Mouse (Mus musculus) right cerebral cortex, adult 2 months (tissue): Measurements from ENCODE around the gene Gucy2d.

ENCODE experiments used
- DNase-seq, 2 experiments: peaks; one replicate each; pipeline ENCODE4 v3.0.0; 2021 to 2022; ENCODE audit warnings: low spot score in 2 of 2

The Gucy2d gene

DNA sequence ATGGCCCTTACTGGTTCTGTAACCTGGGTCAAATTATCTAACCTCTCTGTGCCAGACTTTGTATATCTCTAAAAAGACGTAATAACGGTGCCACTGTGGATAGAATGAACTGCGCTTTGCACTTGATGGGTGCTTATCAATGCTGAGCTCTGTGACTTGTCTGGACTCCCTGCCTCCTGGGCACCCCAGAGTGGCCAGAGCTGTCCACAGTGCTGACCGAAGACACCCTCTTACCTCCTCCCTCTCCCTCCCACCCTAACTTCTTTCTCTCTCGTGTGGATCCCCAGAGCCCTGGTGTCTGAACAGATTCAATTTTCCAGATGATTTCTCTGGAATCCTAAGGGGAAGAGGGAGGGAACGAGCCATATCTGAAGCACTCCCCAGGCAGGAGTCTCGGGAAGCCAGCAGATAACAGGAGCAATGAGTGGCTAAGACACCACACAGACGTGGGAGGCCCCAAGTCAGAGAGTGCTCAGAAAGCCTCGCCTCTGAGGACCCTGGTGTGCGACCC, at the start of gene Gucy2d:
Gene Gucy2d, plus strand, starts transcription at position 461 of the 511 bp plus-strand sequence.
- DNase-seq = no peak

GRCm38 (mm10) chr7:98390486-98390885, 49.7 kb upstream of the Gucy2d start:
- no peak for DNase-seq

- no peak for DNase-seq
Measured at GRCm38 (mm10) chr7:98391351-98391936, 48.8 kb upstream of the Gucy2d start.

DNA sequence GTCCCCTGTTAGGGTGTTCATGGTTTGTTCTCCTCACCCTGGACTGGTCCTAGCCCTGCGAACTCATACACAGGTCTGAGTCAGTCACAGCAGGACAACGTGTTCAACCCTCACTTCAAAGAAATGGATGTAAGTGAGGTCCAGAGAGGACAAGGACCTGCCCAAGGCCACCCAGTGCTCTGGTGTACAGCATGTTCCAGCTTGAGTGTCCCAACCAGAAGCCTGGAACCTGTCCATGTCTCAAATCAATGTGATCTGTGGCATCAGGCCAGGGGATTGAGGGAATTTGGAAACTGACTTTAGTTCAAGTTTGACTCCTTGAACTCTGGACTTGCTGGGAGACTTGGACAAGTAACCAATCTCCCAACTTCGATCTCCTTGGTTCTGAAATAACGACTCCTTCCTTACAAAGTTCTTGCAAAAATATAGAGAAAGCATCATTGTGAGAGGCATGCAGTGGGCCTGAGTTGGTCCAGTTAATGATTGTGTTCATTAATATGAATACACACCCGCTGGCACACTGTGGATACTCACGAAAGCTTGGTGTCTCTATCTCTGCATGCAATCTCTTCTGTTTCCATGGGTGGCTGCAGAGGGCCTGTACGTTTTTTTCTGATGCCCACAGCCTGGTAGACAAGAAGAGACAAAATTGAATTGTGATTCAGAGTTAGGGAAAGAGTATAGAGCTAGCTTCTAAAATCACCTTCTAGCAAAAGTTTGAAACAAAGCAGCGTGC, 47.6 kb upstream of the Gucy2d start:
- no peak for DNase-seq

- no peak for DNase-seq
Measured at GRCm38 (mm10) chr7:98402582-98403574, 37.3 kb upstream of the Gucy2d start.

DNA sequence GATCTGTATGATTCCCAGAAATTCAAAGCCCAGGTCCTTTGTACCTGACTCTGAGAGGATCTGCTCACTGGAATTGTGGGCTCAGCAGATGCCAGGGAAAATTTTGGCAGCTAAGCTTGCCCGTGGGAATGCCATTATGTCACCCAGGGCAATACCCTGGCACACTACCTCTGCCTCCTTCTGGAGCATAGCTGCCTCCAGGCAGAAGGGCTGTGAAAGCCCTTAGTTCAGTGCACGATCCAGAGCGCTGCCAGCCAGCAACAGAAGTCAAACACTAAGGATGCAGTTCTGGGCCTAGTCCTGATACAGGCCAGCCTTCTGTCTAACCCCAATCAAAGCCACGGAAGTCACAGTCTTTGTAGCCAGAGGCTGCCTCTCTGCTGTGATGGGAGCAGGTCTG, 36.2 kb upstream of the Gucy2d start:
- no peak for DNase-seq

DNA sequence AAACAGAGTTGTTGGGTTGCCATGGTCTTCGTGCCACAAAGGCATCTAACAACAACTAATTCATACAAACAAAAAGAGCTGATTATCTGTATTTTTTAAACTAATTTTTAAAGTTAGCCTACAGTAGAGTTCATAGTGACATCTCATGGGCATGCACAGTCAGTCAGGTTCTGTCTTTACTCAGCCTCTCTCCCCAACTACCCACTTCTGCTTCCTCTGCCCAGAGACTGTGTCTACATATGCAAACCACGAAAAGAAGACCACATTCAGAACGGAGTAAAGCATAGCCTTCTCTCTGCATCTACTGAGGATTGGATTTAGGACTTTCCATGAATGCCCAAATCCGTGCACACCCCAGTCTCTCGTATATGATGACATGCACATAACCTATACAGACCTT, 32.6 kb upstream of the Gucy2d start:
- no peak for DNase-seq

- no peak for DNase-seq
Measured at GRCm38 (mm10) chr7:98413115-98413514, 27.1 kb upstream of the Gucy2d start.

DNA sequence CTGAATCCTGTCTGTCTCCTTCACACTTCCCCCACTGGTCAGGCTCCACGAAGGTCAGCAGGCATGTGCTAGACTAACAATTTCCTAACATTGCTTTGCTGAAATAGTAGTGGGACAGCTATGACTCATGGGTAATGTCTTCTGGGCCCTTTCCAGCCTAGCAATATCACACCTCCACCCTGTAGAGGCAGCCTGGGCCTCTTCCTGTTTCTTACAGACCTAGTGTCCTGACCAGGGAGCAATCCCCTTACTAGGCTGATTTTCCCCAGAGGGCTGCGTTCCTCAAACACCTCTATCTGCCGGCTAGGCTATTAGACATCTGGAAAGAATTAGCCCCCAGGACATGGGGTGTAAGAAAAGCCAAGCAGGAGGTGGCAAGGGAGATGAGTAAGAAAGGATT, 24.7 kb upstream of the Gucy2d start:
- no peak for DNase-seq

- DNase-seq = no peak
Measured at GRCm38 (mm10) chr7:98416020-98416419, 24.2 kb upstream of the Gucy2d start.

DNA sequence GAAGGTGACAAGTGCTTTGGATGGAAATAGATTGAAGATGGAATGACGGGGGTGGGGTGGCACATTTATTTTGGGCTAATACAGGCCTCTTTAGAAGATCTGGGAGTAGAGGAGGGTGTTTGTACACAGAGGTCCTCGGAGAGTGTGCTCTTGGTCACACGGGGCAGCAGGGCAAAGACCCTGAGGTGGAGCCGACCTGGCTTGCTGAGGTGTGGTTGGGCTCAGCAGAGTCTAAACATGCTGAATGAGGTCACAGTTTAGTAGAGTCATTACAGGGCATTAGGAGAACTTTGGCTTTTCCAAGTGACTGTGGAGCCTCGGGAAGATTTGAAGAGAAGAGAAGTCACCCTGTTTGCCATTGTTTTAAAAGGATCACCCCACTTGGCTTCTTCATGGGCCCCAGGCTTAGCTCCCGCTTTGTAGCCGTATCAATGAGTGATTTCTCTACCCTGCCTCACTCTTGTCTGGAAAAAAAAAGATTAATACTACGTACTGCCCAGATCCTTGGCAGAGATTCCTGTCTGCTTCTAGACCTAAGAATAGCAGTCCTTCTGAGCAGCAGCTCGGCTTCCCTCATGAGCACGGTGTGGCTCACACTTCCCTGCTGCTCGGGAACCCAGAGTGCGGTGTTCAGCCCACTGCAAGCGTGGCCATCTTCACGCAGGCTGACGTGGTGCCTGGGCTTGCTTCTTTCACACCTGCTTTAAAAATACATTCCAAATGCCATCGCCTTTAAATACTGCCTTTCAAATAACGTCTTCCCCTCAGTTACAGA, 22.0 kb upstream of the Gucy2d start:
- peak; percentile 63 to 73 for DNase-seq

DNA sequence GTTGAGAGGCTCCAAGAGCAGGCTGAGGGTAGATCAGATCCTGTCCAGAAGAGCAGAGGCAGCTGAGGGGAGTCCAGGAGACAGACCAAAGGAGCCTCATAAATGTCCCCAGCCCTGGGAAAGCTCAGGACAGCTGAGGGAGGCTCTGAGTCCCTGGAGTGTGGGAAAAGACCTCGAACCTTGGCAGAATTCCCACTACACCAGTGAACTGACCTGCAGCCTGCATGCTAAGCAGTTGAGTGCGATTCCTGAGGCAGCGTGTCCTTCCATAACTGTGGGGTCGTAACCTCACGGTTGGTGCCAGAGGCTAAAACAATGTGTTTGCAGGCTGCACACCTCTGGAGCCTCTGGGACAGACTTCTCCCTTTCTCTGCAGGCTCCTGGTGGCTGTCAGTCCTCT, 20.9 kb upstream of the Gucy2d start:
- no peak for DNase-seq

DNA sequence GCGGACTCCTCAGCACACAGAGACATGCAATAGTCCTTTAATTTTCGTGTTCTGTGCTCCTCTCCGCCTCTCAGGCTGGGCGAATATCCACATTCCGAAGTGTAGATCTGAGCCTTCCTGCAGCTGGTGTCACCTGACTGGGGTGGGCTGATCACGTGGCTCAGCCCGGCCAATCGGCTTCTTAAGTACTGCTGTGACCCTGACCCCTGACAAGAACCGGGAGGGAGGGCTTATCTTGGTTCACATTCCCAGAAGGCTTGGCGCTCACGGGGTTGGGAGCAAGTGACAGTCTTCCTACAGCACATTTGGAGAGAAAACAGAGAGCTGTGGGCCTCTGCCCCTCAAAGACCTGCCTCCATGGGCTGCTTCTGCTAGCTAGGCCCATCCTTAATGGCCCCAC, 16.7 kb upstream of the Gucy2d start:
- DNase-seq = no peak

DNA sequence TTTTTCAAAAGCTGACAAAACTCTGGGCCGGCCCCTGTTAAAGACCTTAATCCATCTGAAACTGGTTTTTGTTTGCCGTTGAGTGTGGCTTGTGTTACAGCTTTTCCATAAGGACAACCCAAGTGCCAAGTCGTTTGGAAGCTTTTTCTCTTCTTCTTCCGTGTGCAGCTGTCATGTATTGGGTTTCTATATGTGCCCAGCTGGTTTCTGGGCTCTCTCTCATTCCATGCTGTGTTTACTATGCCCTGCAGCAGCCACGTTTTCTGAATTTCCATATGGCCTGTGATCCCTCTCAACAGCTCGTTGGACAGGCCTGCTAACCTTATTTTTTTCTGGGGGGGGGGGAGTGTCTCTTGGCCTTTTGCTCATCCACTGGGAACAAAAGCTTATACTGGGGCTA, 15.8 kb upstream of the Gucy2d start:
- DNase-seq = no peak

DNA sequence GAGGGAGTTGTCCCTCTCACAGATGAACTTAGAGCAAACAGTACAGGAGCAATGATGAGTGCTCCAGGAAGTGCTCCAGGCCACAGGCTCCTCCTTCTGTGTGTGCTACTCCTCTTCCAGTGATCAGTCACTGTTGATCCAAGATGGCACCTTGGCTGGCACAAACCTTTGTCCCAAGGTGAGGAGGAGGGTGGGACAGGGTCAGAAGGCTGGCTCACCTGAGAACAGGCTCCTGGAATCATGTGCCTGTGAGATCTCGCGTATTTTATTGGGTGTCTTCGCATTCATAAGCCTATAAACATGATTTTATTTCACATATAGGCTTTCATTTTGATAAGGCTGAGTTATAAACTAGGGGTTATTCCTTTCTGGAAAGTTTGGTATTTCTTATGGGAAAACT, 14.7 kb upstream of the Gucy2d start:
- DNase-seq = no peak

DNA sequence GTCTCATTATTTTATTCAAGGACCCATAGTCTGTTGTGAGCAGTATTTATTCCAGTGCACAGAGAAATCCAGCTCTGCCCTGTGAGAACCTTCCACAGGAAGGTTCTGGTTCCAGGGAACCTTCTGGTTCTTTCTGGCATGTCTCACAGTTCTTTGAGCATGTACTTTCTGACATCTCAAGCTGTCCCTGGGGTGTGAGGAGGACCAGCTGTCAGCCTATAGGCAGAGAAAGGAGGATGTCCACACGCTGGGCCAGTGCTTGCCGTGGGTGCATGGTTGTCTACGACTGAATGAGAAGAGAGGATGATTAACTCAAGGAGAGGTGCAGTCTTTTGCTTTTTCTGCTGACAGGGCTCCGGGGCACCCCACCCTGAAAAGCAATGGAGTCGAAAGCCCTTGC, 13.6 kb upstream of the Gucy2d start:
- DNase-seq = no peak

DNA sequence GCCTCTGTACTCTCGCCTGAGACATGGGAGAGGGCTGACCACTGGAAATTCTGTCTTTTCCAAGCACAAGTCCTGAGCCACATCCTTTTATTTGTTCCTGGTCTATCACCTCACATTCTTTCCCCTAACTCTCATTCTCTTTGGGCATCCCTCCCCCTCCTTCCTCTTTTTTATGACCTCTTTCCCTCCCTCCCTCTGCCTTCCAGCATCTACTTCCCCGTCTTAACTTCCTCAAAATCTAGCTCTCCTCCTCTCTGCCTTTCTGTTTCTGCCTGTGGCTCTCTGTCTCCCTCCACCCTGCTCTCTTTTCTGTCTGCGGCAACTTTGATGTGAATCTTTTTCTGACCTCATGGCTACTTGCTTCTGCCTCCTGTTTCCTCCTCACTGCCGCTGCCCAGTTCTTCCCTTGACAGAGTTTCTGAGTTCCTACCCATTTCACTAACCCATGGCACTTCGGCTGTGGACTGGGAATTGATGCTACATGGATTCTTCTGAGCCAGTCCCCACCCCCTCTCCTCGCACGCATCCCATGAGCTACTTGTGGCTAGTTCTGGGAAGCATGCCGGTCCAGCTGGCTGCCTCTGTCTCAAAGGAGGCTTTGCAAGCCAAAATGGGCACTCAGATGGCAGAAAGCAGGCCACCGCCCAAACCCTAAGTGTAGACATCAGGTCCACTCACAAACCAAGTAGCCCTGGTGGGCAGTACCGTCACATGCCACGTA, 12.9 kb upstream of the Gucy2d start:
- no peak for DNase-seq

GRCm38 (mm10) chr7:98429579-98429978, 10.6 kb upstream of the Gucy2d start:
- no peak for DNase-seq

- DNase-seq = peak; percentile 79 to 80
Measured at GRCm38 (mm10) chr7:98430785-98431184, 9.4 kb upstream of the Gucy2d start.

DNA sequence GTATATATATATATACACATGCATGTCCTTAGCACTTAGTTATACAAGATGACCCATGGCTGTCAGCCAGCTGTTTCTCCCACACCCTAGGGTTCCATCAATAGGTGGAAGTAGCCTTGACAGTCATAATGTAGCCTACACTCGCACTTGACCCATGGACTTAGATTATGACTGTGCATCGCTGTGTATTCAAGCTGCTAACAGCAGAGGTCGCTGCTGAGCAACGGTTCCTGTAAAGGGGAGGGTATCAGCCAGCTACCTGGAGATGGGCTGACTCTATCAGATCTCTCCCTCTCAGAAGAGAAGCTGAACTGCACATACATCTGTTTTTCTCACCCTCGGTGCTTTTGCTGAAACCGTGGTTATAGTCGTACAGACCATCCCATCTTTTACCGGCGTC, 2.6 kb upstream of the Gucy2d start:
- peak in 1 of 2 experiments; percentile 41 for DNase-seq

- no peak for DNase-seq
Measured at GRCm38 (mm10) chr7:98446873-98447272, 6.7 kb downstream of the Gucy2d start.
